Mouse (Mus musculus) ES-Bruce4 (cell line): ENCODE data around the gene Rae1.

Source experiments
- EP300 ChIP-seq: IDR thresholded peaks from 2 replicates; pipeline ENCODE4 v1.6.1; 2011; ENCODE audit warnings: low read depth, low read length; ENCODE audit not compliant: insufficient read depth
- POLR2A ChIP-seq: IDR thresholded peaks from one replicate; pipeline ENCODE4 v1.8.1; 2011; ENCODE audit warnings: low read length; ENCODE audit not compliant: insufficient read depth

- no peak for TF ChIP-seq EP300
- TF ChIP-seq POLR2A: no peak
Observed at GRCm38 (mm10) chr2:172961211-172961610, 38.7 kb upstream of the Rae1 start.
